Mouse (Mus musculus): ENCODE data around the gene Rhag. TPM values are rescaled to one million over a fixed set of nuclear protein-coding genes. Genes with fewer than 3 reads are reported as not detected.

Gene Rhag
- total RNA-seq, 2 experiments from 2014 or later: 2.1 to 3.8 TPM

GRCm38 (mm10) chr17:40873582-40874011 lies 62.7 kb downstream of the Rhag start:
- ATAC-seq (ENCODE audit: poor library complexity, severe bottlenecking): no peak

GRCm38 (mm10) chr17:40874701-40875100 lies 63.8 kb downstream of the Rhag start:
- no peak for ATAC-seq (ENCODE audit: poor library complexity, severe bottlenecking)

DNA sequence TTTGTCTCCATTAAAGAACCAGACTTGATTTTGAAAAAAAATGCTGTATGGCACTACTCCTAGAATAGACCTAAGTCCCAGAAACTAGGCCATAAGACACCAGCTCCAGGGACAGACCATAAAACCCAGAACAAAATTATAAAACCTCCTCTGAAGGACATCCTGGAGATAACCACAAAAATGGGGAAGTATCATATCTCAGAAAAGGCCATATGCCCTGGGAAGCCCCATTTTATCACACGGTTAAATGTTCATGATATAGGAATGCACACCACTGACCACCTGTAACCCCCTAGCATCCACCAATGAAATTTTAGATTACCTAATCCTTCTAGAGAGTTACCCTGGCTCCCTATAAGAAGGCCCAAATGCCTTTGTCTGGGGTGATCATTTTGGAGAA lies 64.6 kb downstream of the Rhag start:
- ATAC-seq (ENCODE audit: poor library complexity, severe bottlenecking): no peak

- ATAC-seq (ENCODE audit: poor library complexity, severe bottlenecking): no peak
Observed at GRCm38 (mm10) chr17:40877741-40878140, 66.8 kb downstream of the Rhag start.

- peak; percentile 33; the same call in 1 of the 2 replicates for ATAC-seq (ENCODE audit: poor library complexity, severe bottlenecking)
Observed at GRCm38 (mm10) chr17:40879528-40879923, 68.6 kb downstream of the Rhag start.

- peak; percentile 80 for ATAC-seq (ENCODE audit: poor library complexity, severe bottlenecking)
Observed at GRCm38 (mm10) chr17:40879924-40880691, 69.2 kb downstream of the Rhag start, which contains the start of gene 9130008F23Rik. 9130008F23Rik (minus strand) TSS chr17:40880559.

- ATAC-seq (ENCODE audit: poor library complexity, severe bottlenecking): no peak
Observed at GRCm38 (mm10) chr17:40882172-40882571, 71.2 kb downstream of the Rhag start.

- ATAC-seq (ENCODE audit: poor library complexity, severe bottlenecking): no peak
Observed at GRCm38 (mm10) chr17:40885155-40885554, 74.2 kb downstream of the Rhag start.

GRCm38 (mm10) chr17:40887849-40888536 lies 77.1 kb downstream of the Rhag start:
- no peak for ATAC-seq (ENCODE audit: poor library complexity, severe bottlenecking)

Other genes with a start within 250 kb of the Rhag start
- not detected in 2 replicates for gene Esp6, start 249.6 kb upstream of the Rhag start, total RNA-seq (2015)
- gene Esp6, start 249.6 kb upstream of the Rhag start, total RNA-seq (2017): not detected in 2 replicates
- not detected in 2 replicates for gene Esp4, start 212.5 kb upstream of the Rhag start, total RNA-seq (2015)
- not detected in 2 replicates for gene Esp4, start 212.5 kb upstream of the Rhag start, total RNA-seq (2017)
- not detected in 2 replicates for gene Esp3, start 179.1 kb upstream of the Rhag start, total RNA-seq (2015)
- not detected in 2 replicates for gene Esp3, start 179.1 kb upstream of the Rhag start, total RNA-seq (2017)
- not detected in 2 replicates for gene Esp1, start 84.0 kb upstream of the Rhag start, total RNA-seq (2015)
- not detected in 2 replicates for gene Esp1, start 84.0 kb upstream of the Rhag start, total RNA-seq (2017)
- not detected in 2 replicates for gene Crisp2, start 4.1 kb upstream of the Rhag start, total RNA-seq (2015)
- gene Crisp2, start 4.1 kb upstream of the Rhag start, total RNA-seq (2017): not detected in 2 replicates
- gene 9130008F23Rik, start 69.4 kb downstream of the Rhag start, total RNA-seq (2015): 1.7 and 2.2 TPM in 2 replicates
- 1.5 and 2.9 TPM in 2 replicates for gene 9130008F23Rik, start 69.4 kb downstream of the Rhag start, total RNA-seq (2017)
- gene Glyatl3, start 103.2 kb downstream of the Rhag start, total RNA-seq (2015): not detected in 2 replicates
- not detected in 2 replicates for gene Glyatl3, start 103.2 kb downstream of the Rhag start, total RNA-seq (2017)
- 9.7 and 12.3 TPM in 2 replicates for gene Mut, start 123.6 kb downstream of the Rhag start, total RNA-seq (2015)
- gene Mut, start 123.6 kb downstream of the Rhag start, total RNA-seq (2017): 17.6 and 18.6 TPM in 2 replicates
- 36.4 and 36.6 TPM in 2 replicates for gene Cenpq, start 123.9 kb downstream of the Rhag start, total RNA-seq (2015)
- 50.7 and 51.3 TPM in 2 replicates for gene Cenpq, start 123.9 kb downstream of the Rhag start, total RNA-seq (2017)

All from megakaryocyte, adult 5-6 weeks (primary cell).